In the genomic region with DNA sequence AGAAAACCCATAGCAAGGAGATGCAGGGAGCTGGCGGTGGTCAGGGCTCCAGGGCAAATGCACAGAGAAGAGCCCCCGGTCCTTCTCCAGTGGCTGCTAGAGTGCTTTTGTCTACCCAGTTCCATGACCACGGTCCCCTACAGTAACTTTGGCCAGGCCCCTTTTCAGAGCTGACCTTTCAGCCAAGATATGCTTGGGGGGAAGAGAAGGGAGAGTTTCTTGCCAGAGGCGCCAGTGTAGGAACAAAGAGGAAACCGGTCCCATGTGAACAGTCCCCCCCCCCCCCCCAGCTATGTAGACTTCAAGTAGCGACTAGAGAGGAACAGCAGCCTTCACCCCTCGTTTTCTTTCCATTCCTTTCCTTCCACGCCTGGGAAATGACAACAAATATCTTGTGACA, we compare ENCODE assay signal across 9 mouse cellular contexts. TPM values are rescaled to one million over a fixed set of nuclear protein-coding genes. Genes with fewer than 3 reads are reported as not detected.
A peak's percentile ranks its signal among the peaks of the same experiment; 100 is the strongest.
DNase-seq lines count a peak whose midpoint lies in the region; ATAC-seq and TF ChIP-seq lines count a peak whose summit lies in the region.
"Had no signal": no experiment of that assay in that cellular context is flagged by ENCODE, and none has a peak within 500 bp of the region (broad histone marks: within the 10 kb centered on the region; RNA-seq: fewer than 3 reads in every experiment).

No protein-coding gene starts in this region.

- DNase-seq in heart, postnatal 0 days (ENCODE audit: low spot score) = peak; percentile 48
- no peak for DNase-seq in thymus, postnatal 25 days
- no peak for DNase-seq in gastrocnemius, adult 18-20 months (ENCODE audit: low spot score)
- DNase-seq in B cell, adult 2 months = no peak
- no peak for DNase-seq in gastrocnemius, postnatal 14 days

- peaks cover 54% of the 10 kb centered on the region for H3K4me1 ChIP-seq in megakaryocyte, embryonic 14.5 days
- no peaks in the 10 kb centered on the region for H3K4me1 ChIP-seq in heart, postnatal 0 days (ENCODE audit: control insufficient read depth, insufficient read depth)
- peaks cover 18% of the 10 kb centered on the region for H3K4me1 ChIP-seq in liver, embryonic 12.5 days

- 0 out of 2 replicates have a peak overlapping the region, but pooled peaks have one; percentile 29 for H3K9ac ChIP-seq in heart, postnatal 0 days (replicated peaks; ENCODE audit: low read depth, low read length)
- H3K9ac ChIP-seq in liver, embryonic 12.5 days = no peak overlapping the region

- H3K27me3 ChIP-seq in megakaryocyte, embryonic 14.5 days (replicated peaks) = peaks cover 37% of the 10 kb centered on the region
- peaks cover 9% of the 10 kb centered on the region for H3K27me3 ChIP-seq in heart, postnatal 0 days (ENCODE audit: control insufficient read depth, insufficient read depth, low read length)
- peaks cover 80% of the 10 kb centered on the region for H3K27me3 ChIP-seq in liver, embryonic 12.5 days (replicated peaks)
- H3K27me3 ChIP-seq: Patski had no signal

- H3K4me3 ChIP-seq in megakaryocyte, embryonic 14.5 days (replicated peaks) = peak overlapping the region; percentile 94
- peak overlapping the region; percentile 68 for H3K4me3 ChIP-seq in heart, postnatal 0 days (ENCODE audit: low read depth, low read length)
- H3K4me3 ChIP-seq in liver, embryonic 12.5 days = peak overlapping the region; percentile 60

- TF ChIP-seq EP300 in heart, postnatal 0 days (IDR thresholded peaks at IDR 0.05; ENCODE audit: low read depth) = no peak

- H3K27ac ChIP-seq in heart, postnatal 0 days (ENCODE audit: low read depth) = peak overlapping the region; percentile 81
- H3K27ac ChIP-seq in liver, embryonic 12.5 days = 0 out of 2 replicates have a peak overlapping the region, but pooled peaks have one; percentile 37

- TF ChIP-seq CTCF in heart, postnatal 0 days (IDR thresholded peaks at IDR 0.05; ENCODE audit: low read depth) = no peak

- intact Hi-C loops in gastrocnemius, postnatal 14 days (cut with DNase I; ENCODE audit: low total_unique reads) = no loop called here

- peaks cover 2% of the 10 kb centered on the region for H3K36me3 ChIP-seq in megakaryocyte, embryonic 14.5 days (replicated peaks; ENCODE audit: low read length)
- no peaks in the 10 kb centered on the region for H3K36me3 ChIP-seq in heart, postnatal 0 days (replicated peaks; ENCODE audit: control insufficient read depth, insufficient read depth, low read length)
- no peaks in the 10 kb centered on the region for H3K36me3 ChIP-seq in liver, embryonic 12.5 days

- 20% methylated on average over 7 of the region's 8 CpGs for WGBS in heart, postnatal 0 days
- WGBS in liver, embryonic 12.5 days (ENCODE audit: insufficient replicate concordance) = 16% methylated on average over 8 of the region's 8 CpGs

- no peak for ATAC-seq in megakaryocyte, adult 5-6 weeks (ENCODE audit: poor library complexity, severe bottlenecking)
- peak; percentile 27; the same call in 1 of the 2 replicates for ATAC-seq in heart, postnatal 0 days (ENCODE audit: insufficient read depth, low read depth)
- ATAC-seq in liver, embryonic 12.5 days = no peak
- ATAC-seq: Patski had no signal

- H3K4me2 ChIP-seq in heart, postnatal 0 days (ENCODE audit: low read depth, low read length) = peak overlapping the region; percentile 76
- H3K4me2 ChIP-seq in liver, embryonic 12.5 days = peak overlapping the region; percentile 76

- H3K9me3 ChIP-seq in megakaryocyte, embryonic 14.5 days = peaks cover 12% of the 10 kb centered on the region
- no peaks in the 10 kb centered on the region for H3K9me3 ChIP-seq in heart, postnatal 0 days (replicated peaks; ENCODE audit: control insufficient read depth, low read length)
- no peaks in the 10 kb centered on the region for H3K9me3 ChIP-seq in liver, embryonic 12.5 days (replicated peaks)

RNA-seq across cellular contexts. Expression of gene Kdr, which starts 0.8 kb away (rescaled TPM):
- polyA plus RNA-seq in megakaryocyte, embryonic 14.5 days (2012; ENCODE audit: insufficient read depth, low replicate concordance) = 0.45 TPM in 1 of 2 replicates, not detected in the other
- total RNA-seq in megakaryocyte, adult 5-6 weeks (2015) = 0.07 TPM in 1 of 2 replicates, not detected in the other
- total RNA-seq in megakaryocyte, adult 5-6 weeks (2017) = 0.07 TPM in 1 of 2 replicates, not detected in the other
- 50.9 and 60.1 TPM in 2 replicates for total RNA-seq in heart, postnatal 0 days (2014; rRNA removed; ENCODE audit: low replicate concordance)
- polyA plus RNA-seq in heart, postnatal 0 days (2015; fragmentation: Nextera tagmentation; extraction: Ambion mirVana) = 27.4 and 30.8 TPM in 2 replicates
- 16.7 and 18.6 TPM in 2 replicates for polyA plus RNA-seq in liver, embryonic 12.5 days (2016; fragmentation: Nextera tagmentation; extraction: Ambion mirVana)
- total RNA-seq in gastrocnemius, adult 18-20 months (2021) = 10 to 100 TPM in 1 of 2 experiments, 1 to 10 TPM in 1; 7.6 to 19.5 TPM
- total RNA-seq in gastrocnemius, postnatal 14 days (2021) = 10 to 100 TPM; 29.8 to 35.8 TPM
- polyA plus RNA-seq: Patski had no signal

Comparison
In these comparisons a context has a peak if more than half of its experiments do, and no peak if none do; other contexts are left out.
1. RNA of gene Kdr, which starts 0.8 kb away (total RNA-seq): 50.9 to 60.1 TPM in heart, postnatal 0 days, 29.8 to 35.8 TPM in gastrocnemius, postnatal 14 days and 7.6 to 19.5 TPM in gastrocnemius, adult 18-20 months; 0.07 TPM in megakaryocyte, adult 5-6 weeks; every median in the first group is over 4 times any median in the second.
2. Peak in every context shown above with its lines, with median percentiles within 50 percentile points of each other: H3K4me3 ChIP-seq.